Mouse (Mus musculus): ENCODE data around the gene Cnot6l. TPM values are rescaled to one million over a fixed set of nuclear protein-coding genes. Genes with fewer than 3 reads are reported as not detected.

Gene Cnot6l
- polyA plus RNA-seq, 1 experiment from 2014 or later, result 20.0 TPM

DNA sequence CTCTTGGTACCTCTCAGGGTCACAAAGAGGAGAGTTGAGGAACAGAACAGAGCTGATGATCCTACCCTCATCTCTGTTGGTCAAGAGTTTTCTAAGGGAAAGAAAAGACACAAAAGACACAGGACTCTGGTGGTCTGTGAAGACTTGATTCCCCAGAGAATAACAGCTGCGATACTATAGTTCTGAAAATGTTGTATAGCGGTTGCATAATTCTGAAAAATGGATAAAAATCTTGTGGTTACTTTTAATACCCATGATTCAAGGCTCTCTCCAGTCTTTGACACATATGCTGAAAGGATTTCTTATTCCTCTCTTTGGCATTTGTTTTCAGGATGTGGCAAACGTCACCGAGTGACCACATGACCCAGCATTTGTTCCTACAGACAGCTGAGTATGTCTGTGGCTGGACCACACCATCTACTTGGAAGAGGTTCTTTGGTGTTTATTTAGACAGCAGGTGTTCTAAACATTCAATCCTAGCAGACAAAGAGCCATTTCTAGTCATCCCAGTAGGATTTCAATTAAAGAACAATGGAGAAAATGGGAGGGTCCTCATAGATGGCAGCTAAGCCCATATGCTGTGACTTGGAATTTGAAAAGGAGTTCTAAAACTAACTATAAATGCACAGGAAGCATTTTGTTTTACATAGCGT, 124.7 kb downstream of the Cnot6l start:
- H3K9me3 ChIP-seq, result no peaks in the 10 kb centered on the region
- no peaks in the 10 kb centered on the region for H3K4me1 ChIP-seq
- H3K27ac ChIP-seq, result no peak overlapping the region
- no peak for ATAC-seq (ENCODE audit: insufficient number of reproducible peaks, insufficient read depth, low FRiP score, low TSS enrichment)
- H3K9ac ChIP-seq, result no peak overlapping the region
- WGBS, result 76% methylated on average over 5 of the region's 5 CpGs
- H3K27me3 ChIP-seq, result no peaks in the 10 kb centered on the region
- H3K36me3 ChIP-seq, result no peaks in the 10 kb centered on the region
- no peak overlapping the region for H3K4me3 ChIP-seq
- no peak overlapping the region for H3K4me2 ChIP-seq (replicated peaks)

DNA sequence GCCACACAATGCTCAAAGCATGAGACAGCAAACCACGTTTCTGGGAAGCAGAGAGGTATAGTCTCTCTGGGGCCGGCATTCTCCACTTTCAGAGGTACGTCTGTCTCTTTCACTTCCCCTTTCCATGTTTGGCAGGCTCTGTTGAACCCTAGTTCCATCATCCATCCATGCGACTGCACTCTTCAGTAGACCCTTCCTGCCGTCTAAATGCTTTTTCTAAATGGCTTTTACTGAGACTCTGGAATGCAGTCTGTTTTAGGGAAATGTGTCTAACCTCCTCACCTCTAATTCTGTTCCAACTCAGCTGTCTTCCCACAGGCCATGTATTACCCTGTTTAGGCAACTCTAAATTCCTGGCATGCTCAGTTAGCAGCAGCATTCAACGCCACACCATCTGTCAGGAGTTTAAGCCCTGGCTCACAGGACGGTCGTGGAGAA, 126.3 kb downstream of the Cnot6l start:
- 36% methylated on average over 8 of the region's 8 CpGs for WGBS

DNA sequence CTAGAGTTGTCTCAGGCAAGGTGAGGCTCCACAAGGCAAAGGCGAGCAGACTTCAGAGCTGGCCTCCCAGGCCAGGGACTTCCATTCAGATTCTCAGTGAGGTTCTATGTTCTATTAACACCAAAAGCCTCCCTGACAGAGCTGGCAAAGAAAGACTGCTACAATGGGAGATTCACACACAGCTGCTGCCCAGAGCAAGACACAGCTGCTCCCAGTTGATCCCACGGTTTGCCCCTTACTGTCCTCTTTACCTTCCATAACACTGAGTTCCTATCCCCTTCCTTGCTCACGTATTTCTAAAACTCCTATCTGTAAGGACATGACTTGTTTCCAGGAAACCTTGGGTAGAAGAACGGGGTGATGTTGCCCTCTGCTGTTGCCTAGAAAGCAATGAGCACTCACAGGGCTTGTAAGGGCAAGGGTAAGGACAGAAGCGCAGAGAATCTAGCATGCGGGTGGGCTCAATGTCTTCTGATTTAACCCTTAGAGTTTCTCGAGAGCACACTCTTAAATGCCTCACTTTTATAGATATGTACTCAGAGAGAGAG, 127.8 kb downstream of the Cnot6l start:
- no peak overlapping the region for H3K4me2 ChIP-seq (replicated peaks)
- ATAC-seq (ENCODE audit: insufficient number of reproducible peaks, insufficient read depth, low FRiP score, low TSS enrichment), result no peak
- H3K27me3 ChIP-seq, result no peaks in the 10 kb centered on the region
- 66% methylated on average over 7 of the region's 7 CpGs for WGBS
- no peak overlapping the region for H3K27ac ChIP-seq
- no peaks in the 10 kb centered on the region for H3K4me1 ChIP-seq
- H3K36me3 ChIP-seq, result no peaks in the 10 kb centered on the region
- no peaks in the 10 kb centered on the region for H3K9me3 ChIP-seq
- no peak overlapping the region for H3K9ac ChIP-seq
- H3K4me3 ChIP-seq, result no peak overlapping the region

More for the DNA sequence above, 126.3 kb downstream of the Cnot6l start:
- Histone ChIP-seq H3K9ac (no peak overlapping the region), H3K4me3 (no peak overlapping the region), H3K36me3 (no peaks in the 10 kb centered on the region), H3K27me3 (no peaks in the 10 kb centered on the region), H3K9me3 (no peaks in the 10 kb centered on the region), H3K4me2 (replicated peaks) (no peak overlapping the region), H3K27ac (no peak overlapping the region), H3K4me1 (no peaks in the 10 kb centered on the region)
- ATAC-seq (ENCODE audit: insufficient number of reproducible peaks, insufficient read depth, low FRiP score, low TSS enrichment), result 0 out of 2 replicates have a peak, but pooled peaks have one; percentile 52

GRCm38 (mm10) chr5:96034101-96034500, 129.9 kb downstream of the Cnot6l start:
- no peaks in the 10 kb centered on the region for H3K4me1 ChIP-seq
- H3K4me2 ChIP-seq (replicated peaks), result no peak overlapping the region
- H3K27me3 ChIP-seq, result no peaks in the 10 kb centered on the region
- H3K9ac ChIP-seq, result no peak overlapping the region
- no peaks in the 10 kb centered on the region for H3K36me3 ChIP-seq
- 24% methylated on average over 1 of the region's 1 CpGs for WGBS
- no peak overlapping the region for H3K4me3 ChIP-seq
- no peaks in the 10 kb centered on the region for H3K9me3 ChIP-seq
- no peak for ATAC-seq (ENCODE audit: insufficient number of reproducible peaks, insufficient read depth, low FRiP score, low TSS enrichment)
- H3K27ac ChIP-seq, result no peak overlapping the region

DNA sequence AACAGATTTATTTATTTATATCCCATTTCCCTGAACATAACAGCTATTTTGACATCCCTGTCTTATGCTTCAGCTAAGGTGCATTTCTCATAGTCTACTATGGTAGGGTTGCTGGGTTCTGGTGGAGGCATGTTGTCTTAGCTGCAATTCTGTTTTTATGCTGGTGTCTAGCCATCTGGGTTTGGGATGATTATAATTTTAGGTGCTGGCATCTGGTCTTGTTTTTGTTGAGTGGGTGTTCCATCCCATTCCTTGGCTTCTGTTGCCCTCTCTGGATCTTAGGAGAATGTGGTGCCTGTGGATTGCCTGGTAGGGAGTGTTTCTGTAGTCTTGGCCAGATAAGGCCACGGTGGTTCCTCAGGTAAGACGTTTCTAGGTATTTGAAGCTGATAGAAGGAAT, 134.2 kb downstream of the Cnot6l start:
- no peak for ATAC-seq (ENCODE audit: insufficient number of reproducible peaks, insufficient read depth, low FRiP score, low TSS enrichment)
- H3K9ac ChIP-seq, result no peak overlapping the region
- WGBS, result 91% methylated on average over 2 of the region's 2 CpGs

More for the DNA sequence above, 134.2 kb downstream of the Cnot6l start:
- no peak overlapping the region for H3K27ac ChIP-seq
- H3K36me3 ChIP-seq, result no peaks in the 10 kb centered on the region
- no peaks in the 10 kb centered on the region for H3K9me3 ChIP-seq
- H3K4me2 ChIP-seq (replicated peaks), result no peak overlapping the region
- no peaks in the 10 kb centered on the region for H3K27me3 ChIP-seq
- H3K4me3 ChIP-seq, result no peak overlapping the region
- no peaks in the 10 kb centered on the region for H3K4me1 ChIP-seq

Other genes starting within 250 kb of the Cnot6l start
- gene Cxcl13, start 207.2 kb downstream of the Cnot6l start, polyA plus RNA-seq (2016; fragmentation: Nextera tagmentation; extraction: Ambion mirVana), result 3.0 and 3.5 TPM in 2 replicates
- gene Mrpl1, start 45.3 kb upstream of the Cnot6l start, polyA plus RNA-seq (2016; fragmentation: Nextera tagmentation; extraction: Ambion mirVana), result 23.1 and 24.0 TPM in 2 replicates
- gene Fras1, start 209.8 kb upstream of the Cnot6l start, polyA plus RNA-seq (2016; fragmentation: Nextera tagmentation; extraction: Ambion mirVana), result 19.6 and 20.1 TPM in 2 replicates

Data from embryonic facial prominence, embryonic 12.5 days (tissue).